Mouse (Mus musculus): ENCODE results near the gene 1700061G19Rik. TPM values are rescaled to one million over a fixed set of nuclear protein-coding genes. Genes with fewer than 3 reads are reported as not detected.

Gene 1700061G19Rik
- 0.02 and 0.04 TPM in 2 replicates for polyA plus RNA-seq (2012; rRNA removed)

GRCm38 (mm10) chr17:56874936-56875651 is at the start of gene 1700061G19Rik:
Gene 1700061G19Rik (plus strand): TSS chr17:56875477.

GRCm38 (mm10) chr17:56830411-56831110 is 44.7 kb upstream of the 1700061G19Rik start, which contains the start of gene Rfx2:
Gene Rfx2 (minus strand): TSS chr17:56831013.

GRCm38 (mm10) chr17:56874237-56874636 is 1.0 kb upstream of the 1700061G19Rik start, which contains the start of gene Acsbg2:
Gene Acsbg2 (minus strand): TSS chr17:56874447.

GRCm38 (mm10) chr17:56935363-56936131 is 60.3 kb downstream of the 1700061G19Rik start, which contains the start of gene Mllt1:
Gene Mllt1 (minus strand): TSS chr17:56935415.

Other genes starting within 250 kb of the 1700061G19Rik start
- 49.0 and 55.3 TPM in 2 replicates for gene Lonp1, start 248.6 kb upstream of the 1700061G19Rik start, polyA plus RNA-seq (2012; rRNA removed)
- gene Catsperd, start 247.3 kb upstream of the 1700061G19Rik start, polyA plus RNA-seq (2012; rRNA removed), result 0.78 and 0.80 TPM in 2 replicates
- gene Ranbp3, start 202.2 kb upstream of the 1700061G19Rik start, polyA plus RNA-seq (2012; rRNA removed), result 29.8 and 33.2 TPM in 2 replicates
- gene Ndufa11, start 157.7 kb upstream of the 1700061G19Rik start, polyA plus RNA-seq (2012; rRNA removed), result 126 and 130 TPM in 2 replicates
- gene Vmac, start 157.5 kb upstream of the 1700061G19Rik start, polyA plus RNA-seq (2012; rRNA removed), result 3.6 and 3.7 TPM in 2 replicates
- 1.1 and 1.3 TPM in 2 replicates for gene Nrtn, start 117.9 kb upstream of the 1700061G19Rik start, polyA plus RNA-seq (2012; rRNA removed)
- 13.6 and 16.6 TPM in 2 replicates for gene Dus3l, start 110.7 kb upstream of the 1700061G19Rik start, polyA plus RNA-seq (2012; rRNA removed)
- 0.54 and 0.63 TPM in 2 replicates for gene Prr22, start 105.2 kb upstream of the 1700061G19Rik start, polyA plus RNA-seq (2012; rRNA removed)
- 4.3 and 5.1 TPM in 2 replicates for gene Rfx2, start 44.5 kb upstream of the 1700061G19Rik start, polyA plus RNA-seq (2012; rRNA removed)
- gene Acsbg2, start 1.0 kb upstream of the 1700061G19Rik start, polyA plus RNA-seq (2012; rRNA removed), result not detected in 2 replicates
- gene Mllt1, start 59.9 kb downstream of the 1700061G19Rik start, polyA plus RNA-seq (2012; rRNA removed), result 8.8 and 11.0 TPM in 2 replicates
- not detected in 2 replicates for gene Acer1, start 106.6 kb downstream of the 1700061G19Rik start, polyA plus RNA-seq (2012; rRNA removed)
- 62.4 and 68.4 TPM in 2 replicates for gene Clpp, start 114.8 kb downstream of the 1700061G19Rik start, polyA plus RNA-seq (2012; rRNA removed)
- 12.0 and 13.6 TPM in 2 replicates for gene Alkbh7, start 121.9 kb downstream of the 1700061G19Rik start, polyA plus RNA-seq (2012; rRNA removed)
- not detected in 2 replicates for gene Pspn, start 124.5 kb downstream of the 1700061G19Rik start, polyA plus RNA-seq (2012; rRNA removed)
- gene Gtf2f1, start 135.8 kb downstream of the 1700061G19Rik start, polyA plus RNA-seq (2012; rRNA removed), result 33.5 and 35.4 TPM in 2 replicates
- gene Gm17949, start 136.0 kb downstream of the 1700061G19Rik start, polyA plus RNA-seq (2012; rRNA removed), result not detected in 2 replicates
- gene Khsrp, start 156.0 kb downstream of the 1700061G19Rik start, polyA plus RNA-seq (2012; rRNA removed), result 20.2 and 25.5 TPM in 2 replicates
- not detected in 2 replicates for gene Slc25a41, start 166.2 kb downstream of the 1700061G19Rik start, polyA plus RNA-seq (2012; rRNA removed)
- 25.8 and 30.4 TPM in 2 replicates for gene Crb3, start 183.6 kb downstream of the 1700061G19Rik start, polyA plus RNA-seq (2012; rRNA removed)
- 22.2 and 24.0 TPM in 2 replicates for gene Slc25a23, start 184.4 kb downstream of the 1700061G19Rik start, polyA plus RNA-seq (2012; rRNA removed)
- 4.7 and 6.4 TPM in 2 replicates for gene Dennd1c, start 203.0 kb downstream of the 1700061G19Rik start, polyA plus RNA-seq (2012; rRNA removed)
- gene Tubb4a, start 212.3 kb downstream of the 1700061G19Rik start, polyA plus RNA-seq (2012; rRNA removed), result 0.28 and 0.30 TPM in 2 replicates
- 0.66 and 0.81 TPM in 2 replicates for gene Tnfsf9, start 229.8 kb downstream of the 1700061G19Rik start, polyA plus RNA-seq (2012; rRNA removed)

All from liver, embryonic 18 days (tissue).